Mouse (Mus musculus) liver, embryonic 11.5 days (tissue): Measurements from ENCODE around the gene Rsbn1l. TPM values are rescaled to one million over a fixed set of nuclear protein-coding genes. Genes with fewer than 3 reads are reported as not detected.

Experiments
- ATAC-seq: fragments of 200-750 bp; cut with Nextera tagmentation; replicated peaks from 2 replicates; pipeline ENCODE4 v1.8.0; 2017; ENCODE audit warnings: moderate number of reproducible peaks, mild to moderate bottlenecking, moderate TSS enrichment, moderate library complexity; ENCODE audit not compliant: low FRiP score
- DNase-seq: peaks from one replicate; pipeline ENCODE4 v3.0.0-alpha.2; 2017; ENCODE audit warnings: low spot score
- H3K27ac ChIP-seq: fragments of 300-500 bp; sonication (generic); 2 replicates; pipeline ENCODE4 v1.5.1; 2014; ENCODE audit warnings: mild to moderate bottlenecking, low read depth, low read length, control low read depth
- H3K27me3 ChIP-seq: fragments of 300-500 bp; sonication (generic); replicated peaks from 2 replicates; pipeline ENCODE4 v1.6.1; 2014; ENCODE audit warnings: low read length, mixed read lengths; ENCODE audit not compliant: control insufficient read depth, insufficient read depth
- H3K36me3 ChIP-seq: fragments of 300-500 bp; sonication (generic); 2 replicates; pipeline ENCODE4 v1.6.1; 2014; ENCODE audit warnings: mild to moderate bottlenecking, low read length, moderate library complexity, mixed read lengths; ENCODE audit not compliant: control insufficient read depth, insufficient read depth
- H3K4me1 ChIP-seq: fragments of 300-500 bp; sonication (generic); replicated peaks from 2 replicates; pipeline ENCODE4 v1.6.1; 2014; ENCODE audit warnings: low read length, mixed read lengths; ENCODE audit not compliant: control insufficient read depth, insufficient read depth
- H3K4me2 ChIP-seq: fragments of 300-500 bp; sonication (generic); 2 replicates; pipeline ENCODE4 v1.6.1; 2014; ENCODE audit warnings: mild to moderate bottlenecking, control low read depth, moderate library complexity
- H3K4me3 ChIP-seq: fragments of 300-500 bp; sonication (generic); 2 replicates; pipeline ENCODE4 v1.5.1; 2014; ENCODE audit warnings: low read depth, low read length, control low read depth
- H3K9ac ChIP-seq: fragments of 300-500 bp; sonication (generic); 2 replicates; pipeline ENCODE4 v1.6.1; 2014; ENCODE audit warnings: low read depth, low read length, control low read depth
- H3K9me3 ChIP-seq: fragments of 300-500 bp; sonication (generic); 2 replicates; pipeline ENCODE4 v1.6.1; 2016; ENCODE audit warnings: low read length, inconsistent platforms, mixed read lengths; ENCODE audit not compliant: control insufficient read depth
- WGBS: fragments of 180-500 bp; shearing (Covaris S2); extraction: QIAGEN DNeasy Blood & Tissue Kit; methylation state at CpG from one replicate; pipeline ENCODE4 v1.1.7; 2014; 5-methylcytosine and 5-hydroxymethylcytosine counted together
- polyA plus RNA-seq: library from polyadenylated mRNA; unstranded; fragments of >200 nt; fragmentation: Nextera tagmentation; extraction: Ambion mirVana; gene quantifications from 2 replicates; pipeline ENCODE4 v1.2.1, GENCODE M21; 2014

The Rsbn1l gene
- 10.2 and 11.0 TPM in 2 replicates for polyA plus RNA-seq

- ATAC-seq: no peak
- Histone ChIP-seq H3K4me2 (peak within 1 kb of the TSS; percentile 23), H3K9ac (peak within 1 kb of the TSS; percentile 20; the same call in 1 of the 2 replicates), H3K4me1 (peaks cover 11% of the 10 kb centered on the region; the same call in 1 of the 2 replicates), H3K4me3 (no peak within 1 kb of the TSS), H3K27ac (0 out of 2 replicates have a peak within 1 kb of the TSS, but pooled peaks have one; percentile 23), H3K36me3 (peaks cover 6% of the 10 kb centered on the region), H3K27me3 (no peaks in the 10 kb centered on the region), H3K9me3 (peaks cover 5% of the 10 kb centered on the region; the same call in 1 of the 2 replicates)
- 86% methylated on average over 3 of the region's 3 CpGs for WGBS
- DNase-seq: no peak
Observed at GRCm38 (mm10) chr5:20956298-20956697, at the start of gene Rsbn1l. Gene Rsbn1l, minus strand, starts transcription at chr5:20956398.

- peaks cover 38% of the 10 kb centered on the region for H3K36me3 ChIP-seq
- no peak overlapping the region for H3K9ac ChIP-seq
- WGBS: 46% methylated on average over 6 of the region's 6 CpGs
- H3K27ac ChIP-seq: peak overlapping the region; percentile 56
- H3K27me3 ChIP-seq: no peaks in the 10 kb centered on the region
- 0 out of 2 replicates have a peak, but pooled peaks cover 2% of the 10 kb centered on the region for H3K9me3 ChIP-seq
- peaks cover 16% of the 10 kb centered on the region for H3K4me1 ChIP-seq
- DNase-seq (no peak), ATAC-seq (peak; percentile 90)
- peak overlapping the region; percentile 53 for H3K4me2 ChIP-seq
- H3K4me3 ChIP-seq: no peak overlapping the region
Observed at GRCm38 (mm10) chr5:21002723-21003122, 46.5 kb upstream of the Rsbn1l start.

GRCm38 (mm10) chr5:21001622-21002315 is 45.6 kb upstream of the Rsbn1l start:
- 0 out of 2 replicates have a peak, but pooled peaks have one; percentile 3 for ATAC-seq
- H3K9me3 ChIP-seq: 0 out of 2 replicates have a peak, but pooled peaks cover 2% of the 10 kb centered on the region
- H3K4me2 ChIP-seq: peak overlapping the region; percentile 53
- DNase-seq: no peak
- peaks cover 16% of the 10 kb centered on the region for H3K4me1 ChIP-seq
- WGBS: 69% methylated on average over 9 of the region's 10 CpGs
- peaks cover 41% of the 10 kb centered on the region for H3K36me3 ChIP-seq
- H3K9ac ChIP-seq: peak overlapping the region; percentile 40; the same call in 1 of the 2 replicates
- no peaks in the 10 kb centered on the region for H3K27me3 ChIP-seq
- H3K4me3 ChIP-seq: 0 out of 2 replicates have a peak overlapping the region, but pooled peaks have one; percentile 6
- H3K27ac ChIP-seq: peak overlapping the region; percentile 61

GRCm38 (mm10) chr5:20998427-20998826 is 42.2 kb upstream of the Rsbn1l start:
- H3K4me2 ChIP-seq: no peak overlapping the region
- H3K9me3 ChIP-seq: 0 out of 2 replicates have a peak, but pooled peaks cover 2% of the 10 kb centered on the region
- peaks cover 42% of the 10 kb centered on the region for H3K36me3 ChIP-seq
- H3K27ac ChIP-seq: no peak overlapping the region
- no peak overlapping the region for H3K4me3 ChIP-seq
- no peaks in the 10 kb centered on the region for H3K27me3 ChIP-seq
- no peak for DNase-seq
- H3K4me1 ChIP-seq: peaks cover 16% of the 10 kb centered on the region
- ATAC-seq: peak; percentile 44
- 70% methylated on average over 6 of the region's 6 CpGs for WGBS
- H3K9ac ChIP-seq: no peak overlapping the region

- Histone ChIP-seq H3K9me3 (0 out of 2 replicates have a peak, but pooled peaks cover 2% of the 10 kb centered on the region), H3K4me3 (no peak overlapping the region), H3K27ac (no peak overlapping the region), H3K36me3 (peaks cover 42% of the 10 kb centered on the region), H3K27me3 (no peaks in the 10 kb centered on the region), H3K4me1 (peaks cover 11% of the 10 kb centered on the region), H3K9ac (no peak overlapping the region), H3K4me2 (no peak overlapping the region)
- ATAC-seq (peak; percentile 51; the same call in 1 of the 2 replicates), DNase-seq (no peak)
- WGBS: 65% methylated on average over 6 of the region's 6 CpGs
Observed at GRCm38 (mm10) chr5:20997555-20997954, 41.4 kb upstream of the Rsbn1l start.

GRCm38 (mm10) chr5:20990062-20990809 is 34.0 kb upstream of the Rsbn1l start:
- WGBS: 94% methylated on average over 8 of the region's 8 CpGs
- H3K36me3 ChIP-seq: peaks cover 20% of the 10 kb centered on the region
- no peaks in the 10 kb centered on the region for H3K4me1 ChIP-seq
- no peak overlapping the region for H3K9ac ChIP-seq
- no peak for DNase-seq
- no peaks in the 10 kb centered on the region for H3K9me3 ChIP-seq
- H3K4me2 ChIP-seq: no peak overlapping the region
- no peak overlapping the region for H3K4me3 ChIP-seq
- ATAC-seq: no peak
- no peaks in the 10 kb centered on the region for H3K27me3 ChIP-seq
- H3K27ac ChIP-seq: no peak overlapping the region

GRCm38 (mm10) chr5:20986271-20986670 is 30.1 kb upstream of the Rsbn1l start:
- no peak for ATAC-seq
- peaks cover 23% of the 10 kb centered on the region for H3K36me3 ChIP-seq
- WGBS: 94% methylated on average over 8 of the region's 8 CpGs

GRCm38 (mm10) chr5:20983505-20983904 is 27.3 kb upstream of the Rsbn1l start:
- DNase-seq (no peak), ATAC-seq (no peak)
- Histone ChIP-seq H3K36me3 (peaks cover 11% of the 10 kb centered on the region; the same call in 1 of the 2 replicates), H3K9ac (no peak overlapping the region), H3K9me3 (no peaks in the 10 kb centered on the region), H3K4me1 (no peaks in the 10 kb centered on the region), H3K4me2 (no peak overlapping the region), H3K27ac (no peak overlapping the region), H3K27me3 (no peaks in the 10 kb centered on the region), H3K4me3 (no peak overlapping the region)

More at GRCm38 (mm10) chr5:20986271-20986670, 30.1 kb upstream of the Rsbn1l start:
- H3K27me3 ChIP-seq: no peaks in the 10 kb centered on the region
- H3K4me2 ChIP-seq: no peak overlapping the region
- H3K4me3 ChIP-seq: no peak overlapping the region
- no peaks in the 10 kb centered on the region for H3K9me3 ChIP-seq
- H3K9ac ChIP-seq: no peak overlapping the region
- H3K27ac ChIP-seq: no peak overlapping the region
- no peak for DNase-seq
- no peaks in the 10 kb centered on the region for H3K4me1 ChIP-seq
